Mouse (Mus musculus) natural killer cell, adult 2 months (primary cell): ENCODE results near the gene Hist1h4d.
A peak's percentile ranks its signal among the peaks of the same experiment; 100 is the strongest.
"Not testable (repeated sequence)": the region's sequence is repeated elsewhere in the genome, so short reads cannot be mapped to it uniquely, and the experiment has no call there.

Experiments used
- DNase-seq, 2 experiments: peaks; one replicate each; pipeline ENCODE4 v3.0.0; 2022; ENCODE audit warnings: low spot score in 2 of 2

Hist1h4d gene

DNA sequence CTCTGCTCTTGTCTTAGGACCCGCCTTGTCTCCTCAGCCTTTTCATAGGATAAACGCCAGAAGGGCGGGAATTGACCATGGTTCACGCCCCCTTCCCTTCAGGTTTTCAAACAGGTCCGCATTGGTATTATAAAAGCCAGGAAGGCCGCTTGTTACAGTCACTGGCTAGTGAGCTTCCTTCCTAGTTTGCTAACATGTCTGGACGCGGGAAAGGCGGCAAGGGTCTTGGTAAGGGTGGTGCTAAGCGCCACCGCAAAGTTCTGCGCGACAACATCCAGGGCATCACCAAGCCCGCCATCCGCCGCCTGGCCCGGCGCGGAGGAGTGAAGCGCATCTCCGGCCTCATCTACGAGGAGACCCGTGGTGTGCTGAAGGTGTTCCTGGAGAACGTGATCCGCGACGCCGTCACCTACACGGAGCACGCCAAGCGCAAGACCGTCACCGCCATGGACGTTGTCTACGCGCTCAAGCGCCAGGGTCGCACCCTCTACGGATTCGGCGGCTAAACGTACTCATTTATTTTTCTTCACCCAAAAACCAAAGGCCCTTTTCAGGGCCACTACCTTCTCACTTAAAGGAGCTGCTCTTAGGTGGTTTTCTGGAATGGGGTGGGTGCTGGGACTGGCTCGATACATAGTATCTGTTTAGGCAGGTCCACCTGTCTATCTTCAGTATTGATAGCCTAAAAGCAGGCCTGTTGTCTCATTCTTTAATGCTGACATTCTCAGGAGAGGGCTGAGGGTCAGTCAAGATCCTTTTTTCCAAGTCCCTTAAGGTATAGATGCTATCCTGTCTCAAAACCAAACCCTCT lies at the start of gene Hist1h4d:
Hist1h4d (plus strand) TSS at position 191 of the 811 bp plus-strand sequence.
- DNase-seq: peak; percentile 96

DNA sequence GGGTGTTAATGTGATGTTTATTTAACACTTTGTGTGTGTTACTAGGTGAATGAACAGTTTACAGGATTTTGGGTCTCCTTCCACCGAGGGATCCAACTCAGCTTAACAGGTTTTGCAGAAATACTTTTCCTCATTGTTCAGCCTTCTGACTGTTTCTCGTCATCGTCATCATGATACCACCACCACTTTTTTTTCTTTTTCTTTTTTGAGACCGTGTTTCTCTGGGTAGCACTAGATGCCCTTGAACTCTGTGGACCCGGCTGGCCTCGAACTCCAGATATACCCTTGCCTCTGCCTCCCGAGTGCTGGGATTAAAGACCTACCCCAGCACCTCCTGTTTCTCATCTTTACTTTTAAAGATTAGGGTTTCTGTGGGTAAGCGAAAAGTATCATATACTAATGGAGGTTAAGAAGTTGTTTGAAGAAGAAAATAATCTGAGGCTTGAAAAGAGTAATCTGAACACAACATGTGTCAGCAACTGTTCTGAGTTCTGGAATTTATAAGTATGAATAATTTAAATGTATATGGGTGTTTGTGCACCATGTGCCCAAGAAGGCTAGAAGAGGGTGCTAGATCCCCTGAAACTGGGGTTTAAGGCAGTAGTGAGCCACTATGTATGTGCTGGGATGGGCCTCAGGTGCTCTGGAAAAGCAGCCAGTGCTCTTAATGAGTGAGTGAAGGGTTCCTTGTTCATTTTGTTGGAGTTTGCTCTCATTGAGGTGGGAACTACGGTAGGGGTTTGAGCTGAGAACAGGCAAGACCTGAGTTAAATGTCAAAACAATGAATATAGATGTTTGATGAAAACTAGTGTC lies 48.9 kb upstream of the Hist1h4d start:
- no peak for DNase-seq

DNA sequence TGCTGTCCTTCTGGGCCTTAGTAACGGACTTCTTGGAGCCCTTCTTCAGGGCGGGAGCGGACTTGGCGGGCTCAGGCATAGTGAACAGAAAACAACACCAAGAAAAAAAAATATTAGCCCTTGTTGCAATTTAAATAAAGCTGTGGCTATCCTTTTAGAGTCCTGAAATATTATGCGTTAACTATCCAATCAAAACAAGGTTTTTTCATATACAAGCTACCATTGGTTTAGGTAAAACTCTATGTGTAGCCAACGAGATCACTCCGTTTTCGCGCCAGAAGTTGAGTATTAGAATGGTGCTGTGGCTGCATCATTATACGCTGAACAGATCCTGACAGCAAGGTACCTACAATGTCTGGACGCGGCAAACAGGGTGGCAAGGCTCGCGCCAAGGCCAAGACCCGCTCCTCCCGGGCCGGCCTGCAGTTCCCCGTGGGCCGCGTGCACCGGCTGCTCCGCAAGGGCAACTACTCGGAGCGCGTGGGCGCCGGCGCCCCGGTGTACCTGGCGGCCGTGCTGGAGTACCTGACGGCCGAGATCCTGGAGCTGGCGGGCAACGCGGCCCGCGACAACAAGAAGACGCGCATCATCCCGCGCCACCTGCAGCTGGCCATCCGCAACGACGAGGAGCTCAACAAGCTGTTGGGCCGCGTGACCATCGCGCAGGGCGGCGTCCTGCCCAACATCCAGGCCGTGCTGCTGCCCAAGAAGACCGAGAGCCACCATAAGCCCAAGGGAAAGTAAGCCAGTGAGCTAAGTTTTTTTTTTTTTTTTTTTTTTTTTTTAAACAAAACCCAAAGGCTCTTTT lies 47.6 kb upstream of the Hist1h4d start, which contains the start of gene Hist1h2af:
Hist1h2af (plus strand) TSS at position 347 of the 808 bp plus-strand sequence.
- peak; percentile 31 to 53 for DNase-seq

DNA sequence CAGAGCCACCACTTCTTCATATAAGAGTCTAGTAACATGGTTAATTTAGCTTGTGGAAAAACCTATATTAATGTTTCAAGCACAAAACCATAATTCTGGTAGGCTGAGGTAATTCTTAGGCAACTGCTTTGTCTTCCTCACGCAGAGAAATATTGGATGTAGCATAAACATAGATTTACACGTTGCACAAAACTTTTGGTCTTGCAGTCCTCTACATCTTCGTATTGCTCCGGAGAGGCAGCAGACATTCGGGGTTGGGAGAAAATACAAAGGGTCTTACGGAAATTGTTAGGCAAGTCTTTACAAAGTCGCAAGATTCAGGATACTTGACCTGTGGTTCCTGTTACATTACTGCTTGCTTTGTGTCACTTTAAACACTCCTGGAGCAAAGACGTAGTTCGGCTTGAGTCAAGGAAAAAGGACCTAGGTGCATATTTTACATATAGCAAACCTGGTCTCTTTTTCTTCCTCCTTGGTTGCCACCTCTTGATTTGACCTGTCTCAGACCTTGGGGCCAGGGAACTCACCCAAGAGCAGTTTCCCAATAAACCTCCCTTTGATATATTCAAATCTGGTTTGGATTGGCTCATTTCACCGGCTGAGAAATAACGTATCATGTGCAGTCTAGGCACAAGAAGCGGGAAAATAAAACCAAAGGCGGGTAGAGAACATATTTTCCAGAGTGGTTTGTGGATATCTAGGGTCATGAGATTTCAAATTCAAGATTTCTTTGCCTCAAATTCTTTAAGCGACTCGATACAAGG lies 46.8 kb upstream of the Hist1h4d start:
- DNase-seq: no peak

DNA sequence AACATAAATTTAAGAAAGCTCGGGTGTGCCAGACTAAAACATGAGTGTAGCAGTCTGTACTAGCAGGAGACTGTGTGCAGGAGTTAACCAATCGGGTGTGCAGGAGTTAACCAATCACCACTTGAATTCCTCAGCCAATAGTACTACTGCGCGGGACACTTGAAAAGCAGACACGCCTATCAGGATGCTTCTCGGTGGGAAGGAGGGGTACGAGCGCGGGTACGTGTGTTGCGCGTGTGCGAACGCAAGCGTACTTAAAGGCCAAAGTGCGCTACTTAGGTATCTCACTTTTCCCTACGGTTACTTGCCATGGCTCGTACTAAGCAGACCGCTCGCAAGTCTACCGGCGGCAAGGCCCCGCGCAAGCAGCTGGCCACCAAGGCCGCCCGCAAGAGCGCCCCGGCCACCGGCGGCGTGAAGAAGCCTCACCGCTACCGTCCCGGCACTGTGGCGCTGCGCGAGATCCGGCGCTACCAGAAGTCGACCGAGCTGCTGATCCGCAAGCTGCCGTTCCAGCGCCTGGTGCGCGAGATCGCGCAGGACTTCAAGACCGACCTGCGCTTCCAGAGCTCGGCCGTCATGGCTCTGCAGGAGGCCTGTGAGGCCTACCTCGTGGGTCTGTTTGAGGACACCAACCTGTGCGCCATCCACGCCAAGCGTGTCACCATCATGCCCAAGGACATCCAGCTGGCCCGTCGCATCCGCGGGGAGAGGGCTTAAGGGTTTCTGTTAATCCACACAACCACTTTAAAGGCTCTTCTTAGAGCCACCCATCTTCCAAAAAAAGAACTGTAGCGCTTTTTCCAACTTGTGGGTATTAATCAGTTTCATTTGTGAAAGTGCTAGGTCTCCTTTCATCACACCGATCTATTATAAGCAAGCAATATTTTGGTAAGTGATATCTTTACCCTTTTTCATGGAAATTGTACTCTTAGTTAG lies 46.0 kb upstream of the Hist1h4d start, which contains the start of gene Hist1h3g:
Hist1h3g (plus strand) TSS at position 286 of the 939 bp plus-strand sequence.
- peak; percentile 74 to 81 for DNase-seq

DNA sequence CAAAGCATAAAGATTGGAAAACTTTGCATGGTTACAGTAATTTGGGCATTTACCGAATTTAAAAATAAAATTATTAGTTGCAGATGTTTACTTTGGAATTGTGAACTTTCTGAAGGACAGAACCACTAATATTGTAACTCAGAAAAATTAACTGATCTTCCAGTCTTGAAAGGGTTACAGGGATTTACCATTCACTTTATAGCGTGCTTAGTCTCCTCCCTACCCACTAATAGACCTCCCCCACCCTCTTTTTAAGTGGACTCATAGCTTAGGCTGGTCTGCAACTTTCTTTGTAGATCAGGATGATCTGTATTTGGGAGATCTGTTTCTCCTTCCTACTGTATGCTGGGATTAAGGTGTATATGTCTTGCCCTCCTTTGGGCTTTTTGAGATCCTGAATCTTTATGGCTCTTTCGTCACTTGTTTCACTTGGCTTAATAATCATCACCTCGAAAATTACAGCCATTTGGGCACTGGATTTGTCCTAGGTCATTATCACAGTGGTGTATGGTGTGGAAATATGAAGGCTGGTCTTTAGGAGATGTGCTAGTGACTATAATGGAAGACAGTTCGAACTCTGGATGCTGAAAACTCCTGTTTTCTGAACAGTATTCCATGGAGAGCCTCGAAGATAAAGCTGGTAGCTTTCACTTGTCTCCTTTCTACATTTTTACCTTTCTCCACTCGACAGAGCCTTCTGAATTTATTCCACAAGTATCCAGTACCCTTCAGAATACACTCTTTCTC lies 45.1 kb upstream of the Hist1h4d start:
- no peak for DNase-seq

DNA sequence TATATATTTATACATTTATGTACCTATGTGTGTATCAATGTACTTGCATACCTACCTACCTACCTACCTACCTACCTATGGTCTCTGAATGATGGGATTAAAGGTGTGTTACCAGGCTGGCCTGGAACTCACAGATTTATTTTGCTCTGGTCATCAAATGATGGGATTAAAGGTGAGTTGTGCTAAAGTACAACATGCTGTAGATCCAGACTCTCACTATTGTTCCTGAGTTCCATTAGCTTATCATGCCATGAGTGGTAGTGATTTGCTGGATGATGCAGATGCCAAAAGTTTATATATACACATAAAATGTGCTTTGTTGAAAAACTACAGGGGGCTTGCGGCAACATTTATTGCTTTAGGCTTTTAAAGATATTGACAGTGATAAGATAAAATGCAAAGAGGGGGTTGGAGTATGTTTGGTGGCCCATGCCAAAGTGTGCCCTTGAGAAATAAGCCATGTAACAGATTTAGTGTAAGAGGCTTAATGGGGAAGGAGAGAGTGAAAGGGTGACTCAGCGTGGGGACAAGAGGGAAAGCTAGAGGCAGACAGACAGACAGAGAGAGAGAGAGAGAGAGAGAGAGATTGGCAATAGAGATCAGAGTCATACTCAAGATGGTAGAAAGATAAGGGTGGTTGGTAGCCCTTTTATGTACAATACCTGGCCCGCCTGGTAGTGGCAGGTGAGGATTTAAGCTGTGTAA lies 44.2 kb upstream of the Hist1h4d start:
- DNase-seq: no peak

DNA sequence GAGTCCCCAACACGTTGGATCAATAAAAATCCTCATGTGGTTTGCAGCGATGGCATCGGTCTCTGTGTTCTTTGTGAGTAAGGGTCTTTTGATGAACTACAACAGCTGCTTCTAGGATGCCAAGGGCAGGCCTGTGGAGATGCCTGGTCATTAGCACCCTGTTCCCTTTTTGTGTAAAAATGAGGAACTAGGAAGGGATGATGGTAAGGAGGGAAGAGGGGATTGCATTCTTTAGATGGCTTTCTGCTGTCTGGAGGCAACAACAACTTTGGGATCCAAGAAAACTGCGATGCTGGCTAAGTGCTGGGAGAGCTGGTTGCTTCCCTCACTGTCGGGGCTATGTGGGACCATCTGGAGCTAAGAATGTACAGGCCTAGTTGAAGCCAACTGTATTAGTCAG lies 43.1 kb upstream of the Hist1h4d start:
- no peak for DNase-seq

DNA sequence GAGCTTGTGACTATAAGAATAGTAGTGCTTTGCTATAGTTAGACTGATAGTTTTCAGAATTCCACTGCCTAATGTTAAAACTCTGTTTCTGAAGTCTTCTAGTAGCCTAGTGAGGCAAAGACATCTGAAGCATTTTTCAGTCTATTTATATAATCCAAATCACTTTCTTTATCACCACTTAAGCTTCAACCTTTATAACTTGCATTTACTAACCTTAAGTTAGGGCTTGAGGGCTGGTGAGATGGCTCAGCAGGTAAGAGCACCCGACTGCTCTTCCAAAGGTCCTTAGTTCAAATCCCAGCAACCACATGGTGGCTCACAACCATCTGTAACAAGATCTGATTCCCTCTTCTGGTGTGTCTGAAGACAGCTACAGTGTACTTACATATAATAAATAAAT lies 41.6 kb upstream of the Hist1h4d start:
- not testable (repeated sequence) for DNase-seq

DNA sequence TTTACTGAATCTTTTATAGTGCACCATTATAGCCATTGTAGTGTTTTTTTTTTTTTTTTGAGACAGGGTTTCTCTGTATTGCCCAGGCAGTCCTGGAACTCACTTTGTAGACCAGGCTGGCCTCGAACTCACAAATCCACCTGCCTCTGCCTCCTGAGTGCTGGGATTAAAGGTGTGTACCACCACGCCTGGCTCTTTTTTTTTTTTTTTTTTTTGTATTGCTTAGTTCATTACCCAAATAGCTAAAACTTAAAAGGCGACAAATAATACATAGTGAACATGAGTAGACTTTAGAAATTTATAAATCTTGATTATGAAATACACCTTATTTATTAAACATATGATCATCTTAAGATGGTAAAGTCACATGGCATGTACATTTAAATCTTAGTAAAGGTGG lies 39.9 kb upstream of the Hist1h4d start:
- DNase-seq: no peak

DNA sequence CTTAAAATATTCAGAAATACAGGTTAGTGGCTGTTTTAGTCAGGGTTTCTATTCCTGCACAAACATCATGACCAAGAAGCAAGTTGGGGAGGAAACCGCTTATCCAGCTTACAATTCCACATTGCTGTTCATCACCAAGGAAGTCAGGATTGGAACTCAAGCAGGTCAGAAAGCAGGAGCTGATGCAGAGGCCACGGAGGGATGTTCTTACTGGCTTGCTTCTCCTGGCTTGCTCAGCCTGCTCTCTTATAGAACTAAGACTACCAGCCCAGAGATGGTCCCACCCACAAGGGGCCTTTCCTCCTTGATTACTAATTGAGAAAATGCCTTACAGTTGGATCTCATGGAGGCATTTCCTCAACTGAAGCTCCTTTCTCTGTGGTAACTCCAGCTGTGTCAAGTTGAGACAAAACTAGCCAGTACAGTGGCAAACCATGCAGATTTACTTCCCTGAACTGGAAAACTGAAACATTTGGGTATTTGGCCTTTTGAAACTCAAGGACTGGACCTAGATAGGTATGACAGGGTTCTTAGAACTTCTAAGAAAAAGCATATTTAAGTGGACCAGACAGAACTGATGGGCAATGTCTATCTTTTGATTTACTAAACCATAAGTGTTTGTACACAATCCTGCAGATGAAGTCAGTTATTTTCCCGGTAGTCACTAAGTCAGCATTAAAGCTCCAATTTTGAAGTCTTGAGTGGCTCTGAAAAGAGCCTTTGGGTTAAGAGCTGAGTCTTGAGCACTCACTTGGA lies 39.0 kb upstream of the Hist1h4d start:
- DNase-seq: not testable (repeated sequence)

DNA sequence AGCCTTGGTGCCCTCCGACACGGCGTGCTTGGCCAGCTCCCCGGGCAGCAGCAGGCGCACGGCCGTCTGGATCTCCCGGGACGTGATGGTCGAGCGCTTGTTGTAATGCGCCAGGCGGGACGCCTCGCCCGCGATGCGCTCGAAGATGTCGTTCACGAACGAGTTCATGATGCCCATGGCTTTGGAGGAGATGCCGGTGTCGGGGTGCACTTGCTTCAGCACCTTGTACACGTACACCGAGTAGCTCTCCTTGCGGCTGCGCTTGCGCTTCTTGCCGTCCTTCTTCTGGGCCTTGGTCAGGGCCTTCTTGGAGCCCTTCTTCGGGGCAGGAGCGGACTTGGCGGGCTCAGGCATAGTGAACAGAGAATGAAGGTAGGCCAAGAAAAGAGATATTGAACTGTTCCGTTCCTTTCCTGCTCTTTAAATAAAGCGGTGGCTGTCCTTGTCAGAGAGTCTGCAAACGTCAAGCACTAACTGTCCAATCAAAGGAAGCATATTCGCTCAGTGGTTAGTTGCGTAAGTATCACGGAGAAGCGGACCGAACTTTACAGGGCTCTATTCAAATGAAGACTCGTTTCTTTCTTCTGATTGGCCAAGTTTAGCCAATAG lies 38.3 kb upstream of the Hist1h4d start, which contains the start of gene Hist1h2bh:
Hist1h2bh (minus strand) TSS at position 394 of the 609 bp plus-strand sequence.
- peak; percentile 80 to 81 for DNase-seq

DNA sequence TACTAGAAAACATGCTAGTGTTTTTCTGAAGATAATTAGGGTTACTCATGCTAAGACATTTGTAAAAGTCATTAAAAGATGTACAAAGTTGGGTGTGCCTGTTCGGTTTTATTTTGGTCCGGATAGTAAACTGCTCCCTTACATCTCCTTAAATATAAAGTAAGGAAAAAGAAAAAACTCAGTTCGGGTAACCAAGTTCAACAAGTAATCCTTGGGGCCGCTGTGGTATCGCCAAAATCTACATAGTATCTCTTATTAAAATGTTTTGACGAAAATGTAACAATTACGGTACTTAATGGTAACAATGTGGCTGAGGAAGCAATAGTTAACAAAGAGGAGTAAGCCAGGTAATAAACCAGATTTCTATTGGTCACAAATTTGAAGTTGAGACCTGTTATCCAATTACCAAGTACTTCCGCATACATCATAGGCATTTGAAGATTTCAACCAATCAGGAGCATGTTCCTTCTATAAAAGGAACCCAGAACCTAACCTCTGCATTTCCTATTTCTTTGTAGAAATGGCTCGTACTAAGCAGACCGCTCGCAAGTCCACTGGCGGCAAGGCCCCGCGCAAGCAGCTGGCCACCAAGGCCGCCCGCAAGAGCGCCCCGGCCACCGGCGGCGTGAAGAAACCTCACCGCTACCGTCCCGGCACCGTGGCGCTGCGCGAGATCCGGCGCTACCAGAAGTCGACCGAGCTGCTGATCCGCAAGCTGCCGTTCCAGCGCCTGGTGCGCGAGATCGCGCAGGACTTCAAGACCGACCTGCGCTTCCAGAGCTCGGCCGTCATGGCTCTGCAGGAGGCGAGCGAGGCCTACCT lies 37.2 kb upstream of the Hist1h4d start, which contains the start of gene Hist1h3f:
Hist1h3f (plus strand) TSS at position 88 of the 822 bp plus-strand sequence.
- DNase-seq: peak; percentile 86 to 88

DNA sequence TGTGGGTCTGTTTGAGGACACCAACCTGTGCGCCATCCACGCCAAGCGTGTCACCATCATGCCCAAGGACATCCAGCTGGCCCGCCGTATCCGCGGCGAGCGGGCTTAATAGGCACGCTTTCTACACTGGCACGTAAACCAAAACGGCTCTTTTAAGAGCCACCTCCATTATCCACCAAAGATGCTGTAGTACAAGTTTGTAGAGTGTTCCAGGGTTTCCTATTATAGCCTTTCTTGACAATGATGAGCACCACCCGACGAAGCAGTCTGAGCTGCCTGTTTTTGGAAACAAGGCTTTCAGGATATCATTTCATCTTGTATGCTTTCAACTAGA lies 36.6 kb upstream of the Hist1h4d start:
- DNase-seq: not testable (repeated sequence)

DNA sequence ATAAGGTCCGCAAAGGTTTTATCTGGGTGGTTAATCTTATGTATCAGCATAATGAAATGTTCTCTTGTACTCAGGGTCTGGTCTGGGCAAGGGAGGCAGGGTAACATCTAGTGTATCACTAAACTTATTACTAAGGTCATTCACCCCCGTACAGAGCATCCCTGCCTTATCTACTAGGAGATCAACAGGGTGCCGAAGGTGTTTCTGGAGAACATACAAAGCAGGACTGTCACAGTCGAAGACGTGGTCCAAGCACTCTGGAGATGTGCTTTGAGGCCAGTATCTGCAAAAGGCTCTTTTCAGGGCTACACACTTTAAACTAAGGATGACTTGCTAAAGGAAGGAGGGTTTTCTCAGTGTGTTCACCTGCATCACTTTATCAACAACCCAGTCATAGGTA lies 34.7 kb upstream of the Hist1h4d start:
- DNase-seq: no peak

DNA sequence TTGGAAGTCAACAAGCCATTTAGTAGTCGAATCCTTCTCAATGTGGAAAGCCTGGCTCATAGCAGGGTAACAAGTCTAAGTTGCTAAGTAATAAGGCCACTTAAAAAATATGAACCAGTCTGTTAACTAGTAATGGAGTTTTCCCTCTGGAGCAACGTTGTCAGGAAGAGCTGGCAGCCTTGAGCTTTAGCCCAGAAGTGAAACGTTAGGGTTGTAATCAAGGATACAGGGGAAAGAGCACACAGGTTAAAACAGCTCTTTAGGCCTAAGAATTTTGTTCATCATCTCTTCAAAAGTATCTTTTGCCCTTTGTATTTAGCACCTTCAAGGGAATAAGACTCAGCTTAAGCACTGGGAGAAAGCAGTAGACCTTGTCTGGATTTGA lies 30.6 kb upstream of the Hist1h4d start:
- no peak for DNase-seq
